Mouse (Mus musculus): ENCODE results near the gene Psmd2. TPM values are rescaled to one million over a fixed set of nuclear protein-coding genes. Genes with fewer than 3 reads are reported as not detected.

Gene Psmd2
- polyA plus RNA-seq, 1 experiment from 2014 or later, result 275 TPM

DNA sequence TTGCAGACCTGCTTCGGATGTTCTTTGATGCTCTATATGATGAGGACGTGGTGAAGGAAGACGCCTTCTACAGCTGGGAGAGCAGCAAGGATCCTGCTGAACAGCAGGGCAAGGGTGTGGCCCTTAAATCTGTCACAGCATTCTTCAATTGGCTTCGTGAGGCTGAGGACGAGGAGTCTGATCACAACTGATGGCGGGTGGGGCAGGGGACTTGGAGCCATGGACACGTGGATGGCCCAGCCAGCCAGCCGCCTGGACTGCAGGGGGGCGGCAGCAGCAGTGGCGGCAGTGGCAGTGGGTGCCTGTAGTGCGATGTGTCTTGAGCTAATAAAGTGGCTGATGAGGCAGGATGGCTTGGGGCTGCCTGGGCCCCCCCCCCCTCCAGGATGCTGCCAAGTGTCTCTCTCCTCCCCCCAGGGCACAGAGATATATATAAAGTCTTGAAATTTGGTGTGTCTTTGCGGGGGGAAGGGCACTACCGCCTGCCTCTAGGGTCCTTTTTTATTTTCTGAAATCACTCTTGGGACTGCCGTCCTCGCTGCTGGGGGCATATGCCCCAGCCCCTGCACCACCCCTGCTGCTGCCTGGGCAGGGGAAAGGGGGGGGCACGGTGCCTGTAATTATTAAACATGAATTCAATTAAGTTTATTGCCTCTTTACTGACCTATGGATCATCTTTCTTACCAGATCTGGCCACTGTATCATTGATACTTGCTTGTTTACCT is 41.0 kb downstream of the Psmd2 start:
- H3K4me3 ChIP-seq (ENCODE audit: low read depth, low read length), result no peak overlapping the region
- no peak overlapping the region for H3K27ac ChIP-seq (ENCODE audit: low read length)
- peaks cover 45% of the 10 kb centered on the region for H3K36me3 ChIP-seq (ENCODE audit: control insufficient read depth, insufficient read depth, low read length)

GRCm38 (mm10) chr16:20693111-20693701 is 41.8 kb downstream of the Psmd2 start, which contains the start of gene Fam131a:
TSS of gene Fam131a (plus strand) at chr16:20693241.
- H3K27me3 ChIP-seq (ENCODE audit: control insufficient read depth, insufficient read depth, low read length), result no peaks in the 10 kb centered on the region
- peak; percentile 94 for ATAC-seq (ENCODE audit: insufficient number of reproducible peaks, insufficient read depth, low FRiP score, low read depth)
- no peaks in the 10 kb centered on the region for H3K9me3 ChIP-seq (ENCODE audit: control insufficient read depth, low read depth, low read length)
- peak within 1 kb of the TSS; percentile 69 for H3K4me2 ChIP-seq (replicated peaks; ENCODE audit: low read depth, low read length)
- peak within 1 kb of the TSS; percentile 56 for H3K4me3 ChIP-seq (ENCODE audit: low read depth, low read length)
- peak within 1 kb of the TSS; percentile 84 for H3K27ac ChIP-seq (ENCODE audit: low read length)
- peak within 1 kb of the TSS; percentile 55 for H3K9ac ChIP-seq (replicated peaks; ENCODE audit: low read depth, low read length)
- WGBS, result 1% methylated on average over 34 of the region's 37 CpGs
- peaks cover 7% of the 10 kb centered on the region for H3K4me1 ChIP-seq (ENCODE audit: control insufficient read depth, insufficient read depth, low read length)
- H3K36me3 ChIP-seq (ENCODE audit: control insufficient read depth, insufficient read depth, low read length), result peaks cover 37% of the 10 kb centered on the region

More for the DNA sequence above, 41.0 kb downstream of the Psmd2 start:
- Histone ChIP-seq H3K4me1 (ENCODE audit: control insufficient read depth, insufficient read depth, low read length) (peaks cover 7% of the 10 kb centered on the region), H3K9ac (replicated peaks; ENCODE audit: low read depth, low read length) (no peak overlapping the region), H3K9me3 (ENCODE audit: control insufficient read depth, low read depth, low read length) (no peaks in the 10 kb centered on the region), H3K4me2 (replicated peaks; ENCODE audit: low read depth, low read length) (peak overlapping the region; percentile 69; the same call in 1 of the 2 replicates), H3K27me3 (ENCODE audit: control insufficient read depth, insufficient read depth, low read length) (no peaks in the 10 kb centered on the region)
- no peak for ATAC-seq (ENCODE audit: insufficient number of reproducible peaks, insufficient read depth, low FRiP score, low read depth)
- WGBS, result 46% methylated on average over 16 of the region's 16 CpGs

DNA sequence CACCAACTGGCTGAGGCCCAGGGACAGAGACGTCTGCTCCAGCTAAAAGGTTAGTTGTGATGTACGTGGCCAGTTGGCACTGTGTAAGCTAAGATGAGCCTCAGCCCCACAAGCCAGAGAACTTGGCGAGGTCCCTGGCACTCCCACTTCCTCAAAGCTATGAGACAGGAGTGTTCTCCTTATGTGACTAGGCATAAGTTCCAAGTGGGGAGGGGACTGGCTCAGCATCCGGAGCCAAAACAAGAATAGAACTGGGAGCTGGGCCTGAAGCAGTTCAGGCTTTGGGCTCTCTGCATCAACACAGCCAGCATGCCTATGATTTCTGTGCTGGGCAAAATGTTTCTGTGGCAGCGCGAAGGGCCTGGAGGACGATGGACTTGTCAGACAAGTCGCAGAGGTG is 43.3 kb downstream of the Psmd2 start:
- no peak for ATAC-seq (ENCODE audit: insufficient number of reproducible peaks, insufficient read depth, low FRiP score, low read depth)
- no peaks in the 10 kb centered on the region for H3K9me3 ChIP-seq (ENCODE audit: control insufficient read depth, low read depth, low read length)
- H3K27me3 ChIP-seq (ENCODE audit: control insufficient read depth, insufficient read depth, low read length), result no peaks in the 10 kb centered on the region
- H3K4me1 ChIP-seq (ENCODE audit: control insufficient read depth, insufficient read depth, low read length), result peaks cover 7% of the 10 kb centered on the region
- no peak overlapping the region for H3K9ac ChIP-seq (replicated peaks; ENCODE audit: low read depth, low read length)
- H3K27ac ChIP-seq (ENCODE audit: low read length), result no peak overlapping the region
- WGBS, result 79% methylated on average over 8 of the region's 8 CpGs
- H3K4me2 ChIP-seq (replicated peaks; ENCODE audit: low read depth, low read length), result no peak overlapping the region
- no peak overlapping the region for H3K4me3 ChIP-seq (ENCODE audit: low read depth, low read length)
- peaks cover 21% of the 10 kb centered on the region for H3K36me3 ChIP-seq (ENCODE audit: control insufficient read depth, insufficient read depth, low read length)

GRCm38 (mm10) chr16:20695622-20696323 is 44.3 kb downstream of the Psmd2 start:
- H3K27me3 ChIP-seq (ENCODE audit: control insufficient read depth, insufficient read depth, low read length), result no peaks in the 10 kb centered on the region
- WGBS, result 5% methylated on average over 46 of the region's 46 CpGs

DNA sequence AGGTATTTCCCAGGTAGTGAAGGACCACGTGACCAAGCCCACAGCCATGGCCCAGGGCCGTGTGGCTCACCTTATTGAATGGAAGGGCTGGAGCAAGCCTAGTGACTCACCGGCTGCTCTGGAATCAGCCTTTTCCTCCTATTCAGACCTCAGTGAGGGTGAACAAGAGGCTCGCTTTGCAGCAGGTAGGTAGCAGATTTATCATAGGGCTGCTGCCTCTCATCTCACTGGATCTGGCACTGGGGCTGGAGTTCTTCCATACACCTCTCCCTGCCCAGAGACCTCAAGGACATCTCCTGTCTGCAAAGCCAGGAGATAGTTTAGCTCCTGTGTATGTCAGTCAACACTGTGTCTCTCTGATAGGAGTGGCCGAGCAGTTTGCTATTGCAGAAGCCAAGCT is 47.8 kb downstream of the Psmd2 start:
- no peak overlapping the region for H3K4me2 ChIP-seq (replicated peaks; ENCODE audit: low read depth, low read length)
- H3K4me1 ChIP-seq (ENCODE audit: control insufficient read depth, insufficient read depth, low read length), result peaks cover 19% of the 10 kb centered on the region
- H3K9me3 ChIP-seq (ENCODE audit: control insufficient read depth, low read depth, low read length), result no peaks in the 10 kb centered on the region
- 72% methylated on average over 5 of the region's 5 CpGs for WGBS
- no peak overlapping the region for H3K27ac ChIP-seq (ENCODE audit: low read length)
- H3K9ac ChIP-seq (replicated peaks; ENCODE audit: low read depth, low read length), result no peak overlapping the region
- ATAC-seq (ENCODE audit: insufficient number of reproducible peaks, insufficient read depth, low FRiP score, low read depth), result no peak
- H3K27me3 ChIP-seq (ENCODE audit: control insufficient read depth, insufficient read depth, low read length), result no peaks in the 10 kb centered on the region
- no peak overlapping the region for H3K4me3 ChIP-seq (ENCODE audit: low read depth, low read length)
- peaks cover 9% of the 10 kb centered on the region; the same call in 1 of the 2 replicates for H3K36me3 ChIP-seq (ENCODE audit: control insufficient read depth, insufficient read depth, low read length)

More at GRCm38 (mm10) chr16:20695622-20696323, 44.3 kb downstream of the Psmd2 start:
- H3K9me3 ChIP-seq (ENCODE audit: control insufficient read depth, low read depth, low read length), result no peaks in the 10 kb centered on the region
- peaks cover 11% of the 10 kb centered on the region for H3K36me3 ChIP-seq (ENCODE audit: control insufficient read depth, insufficient read depth, low read length)
- H3K4me1 ChIP-seq (ENCODE audit: control insufficient read depth, insufficient read depth, low read length), result peaks cover 7% of the 10 kb centered on the region
- peak overlapping the region; percentile 65 for H3K4me2 ChIP-seq (replicated peaks; ENCODE audit: low read depth, low read length)
- peak; percentile 82 for ATAC-seq (ENCODE audit: insufficient number of reproducible peaks, insufficient read depth, low FRiP score, low read depth)
- H3K27ac ChIP-seq (ENCODE audit: low read length), result no peak overlapping the region
- H3K9ac ChIP-seq (replicated peaks; ENCODE audit: low read depth, low read length), result 0 out of 2 replicates have a peak overlapping the region, but pooled peaks have one; percentile 6
- H3K4me3 ChIP-seq (ENCODE audit: low read depth, low read length), result peak overlapping the region; percentile 30

DNA sequence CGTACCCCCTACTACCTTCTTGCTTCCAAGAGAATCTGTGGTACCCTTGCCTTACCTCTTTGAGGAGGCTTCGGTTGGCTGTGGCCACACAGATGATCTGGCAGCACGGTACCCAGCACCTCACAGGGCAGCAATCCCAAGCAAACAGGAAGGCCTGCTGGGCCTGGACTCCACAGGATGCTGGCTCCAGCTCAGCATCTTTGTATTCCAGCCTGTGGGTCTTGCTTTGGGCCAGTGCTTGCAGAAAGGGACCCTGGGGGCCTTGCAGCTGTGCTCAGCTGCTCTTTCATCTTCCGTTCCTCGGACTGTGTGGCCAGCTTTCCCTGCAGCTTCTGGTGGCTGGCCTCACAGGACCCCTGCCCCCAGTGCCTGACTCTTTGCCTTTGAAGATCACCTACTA is 48.6 kb downstream of the Psmd2 start:
- Histone ChIP-seq H3K27me3 (ENCODE audit: control insufficient read depth, insufficient read depth, low read length) (no peaks in the 10 kb centered on the region), H3K4me1 (ENCODE audit: control insufficient read depth, insufficient read depth, low read length) (peaks cover 19% of the 10 kb centered on the region), H3K4me3 (ENCODE audit: low read depth, low read length) (no peak overlapping the region), H3K4me2 (replicated peaks; ENCODE audit: low read depth, low read length) (no peak overlapping the region), H3K36me3 (ENCODE audit: control insufficient read depth, insufficient read depth, low read length) (peaks cover 10% of the 10 kb centered on the region; the same call in 1 of the 2 replicates), H3K9me3 (ENCODE audit: control insufficient read depth, low read depth, low read length) (no peaks in the 10 kb centered on the region), H3K27ac (ENCODE audit: low read length) (no peak overlapping the region), H3K9ac (replicated peaks; ENCODE audit: low read depth, low read length) (no peak overlapping the region)
- 57% methylated on average over 5 of the region's 5 CpGs for WGBS
- ATAC-seq (ENCODE audit: insufficient number of reproducible peaks, insufficient read depth, low FRiP score, low read depth), result no peak

GRCm38 (mm10) chr16:20701316-20701715 is 49.9 kb downstream of the Psmd2 start:
- Histone ChIP-seq H3K36me3 (ENCODE audit: control insufficient read depth, insufficient read depth, low read length) (peaks cover 12% of the 10 kb centered on the region; the same call in 1 of the 2 replicates), H3K4me1 (ENCODE audit: control insufficient read depth, insufficient read depth, low read length) (peaks cover 16% of the 10 kb centered on the region), H3K27me3 (ENCODE audit: control insufficient read depth, insufficient read depth, low read length) (no peaks in the 10 kb centered on the region), H3K27ac (ENCODE audit: low read length) (peak overlapping the region; percentile 63; the same call in 1 of the 2 replicates), H3K9ac (replicated peaks; ENCODE audit: low read depth, low read length) (no peak overlapping the region), H3K4me3 (ENCODE audit: low read depth, low read length) (no peak overlapping the region), H3K9me3 (ENCODE audit: control insufficient read depth, low read depth, low read length) (no peaks in the 10 kb centered on the region), H3K4me2 (replicated peaks; ENCODE audit: low read depth, low read length) (no peak overlapping the region)
- no peak for ATAC-seq (ENCODE audit: insufficient number of reproducible peaks, insufficient read depth, low FRiP score, low read depth)
- 56% methylated on average over 7 of the region's 7 CpGs for WGBS

All from stomach, embryonic 14.5 days (tissue).